Mouse (Mus musculus) liver, embryonic 11.5 days (tissue): Measurements from ENCODE around the gene Cdkal1. TPM values are rescaled to one million over a fixed set of nuclear protein-coding genes. Genes with fewer than 3 reads are reported as not detected.
A peak's percentile ranks its signal among the peaks of the same experiment; 100 is the strongest.

Experiments
- ATAC-seq: fragments of 200-750 bp; cut with Nextera tagmentation; replicated peaks from 2 replicates; pipeline ENCODE4 v1.8.0; 2017; ENCODE audit warnings: moderate number of reproducible peaks, mild to moderate bottlenecking, moderate TSS enrichment, moderate library complexity; ENCODE audit not compliant: low FRiP score
- DNase-seq: peaks from one replicate; pipeline ENCODE4 v3.0.0-alpha.2; 2017; ENCODE audit warnings: low spot score
- H3K27ac ChIP-seq: fragments of 300-500 bp; sonication (generic); 2 replicates; pipeline ENCODE4 v1.5.1; 2014; ENCODE audit warnings: mild to moderate bottlenecking, low read depth, low read length, control low read depth
- H3K27me3 ChIP-seq: fragments of 300-500 bp; sonication (generic); replicated peaks from 2 replicates; pipeline ENCODE4 v1.6.1; 2014; ENCODE audit warnings: low read length, mixed read lengths; ENCODE audit not compliant: control insufficient read depth, insufficient read depth
- H3K36me3 ChIP-seq: fragments of 300-500 bp; sonication (generic); 2 replicates; pipeline ENCODE4 v1.6.1; 2014; ENCODE audit warnings: mild to moderate bottlenecking, low read length, moderate library complexity, mixed read lengths; ENCODE audit not compliant: control insufficient read depth, insufficient read depth
- H3K4me1 ChIP-seq: fragments of 300-500 bp; sonication (generic); replicated peaks from 2 replicates; pipeline ENCODE4 v1.6.1; 2014; ENCODE audit warnings: low read length, mixed read lengths; ENCODE audit not compliant: control insufficient read depth, insufficient read depth
- H3K4me2 ChIP-seq: fragments of 300-500 bp; sonication (generic); 2 replicates; pipeline ENCODE4 v1.6.1; 2014; ENCODE audit warnings: mild to moderate bottlenecking, control low read depth, moderate library complexity
- H3K4me3 ChIP-seq: fragments of 300-500 bp; sonication (generic); 2 replicates; pipeline ENCODE4 v1.5.1; 2014; ENCODE audit warnings: low read depth, low read length, control low read depth
- H3K9ac ChIP-seq: fragments of 300-500 bp; sonication (generic); 2 replicates; pipeline ENCODE4 v1.6.1; 2014; ENCODE audit warnings: low read depth, low read length, control low read depth
- H3K9me3 ChIP-seq: fragments of 300-500 bp; sonication (generic); 2 replicates; pipeline ENCODE4 v1.6.1; 2016; ENCODE audit warnings: low read length, inconsistent platforms, mixed read lengths; ENCODE audit not compliant: control insufficient read depth
- WGBS: fragments of 180-500 bp; shearing (Covaris S2); extraction: QIAGEN DNeasy Blood & Tissue Kit; methylation state at CpG from one replicate; pipeline ENCODE4 v1.1.7; 2014; 5-methylcytosine and 5-hydroxymethylcytosine counted together
- polyA plus RNA-seq: library from polyadenylated mRNA; unstranded; fragments of >200 nt; fragmentation: Nextera tagmentation; extraction: Ambion mirVana; gene quantifications from 2 replicates; pipeline ENCODE4 v1.2.1, GENCODE M21; 2014

Cdkal1 gene
- polyA plus RNA-seq, 1 experiment from 2014 or later, result 26.3 TPM

DNA sequence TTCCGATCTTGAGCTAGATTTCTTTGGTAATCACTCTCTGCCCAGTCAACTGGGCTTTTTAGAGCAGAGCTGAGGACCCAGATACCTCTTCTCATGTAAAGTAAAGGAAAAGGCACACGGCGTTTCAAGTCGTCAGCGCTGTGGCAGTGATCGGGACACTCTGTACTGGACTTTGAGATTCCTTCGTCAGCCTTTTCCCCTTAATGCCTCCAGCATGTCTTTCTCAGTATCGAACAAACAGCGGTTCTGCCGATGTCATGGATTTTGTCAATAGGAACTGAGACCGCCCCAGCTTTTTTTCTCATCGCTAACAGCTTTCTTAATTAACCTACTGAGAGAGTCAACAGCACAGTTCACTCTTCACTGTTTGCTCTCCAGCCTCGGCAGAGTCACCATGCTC is 705.4 kb downstream of the Cdkal1 start:
- WGBS, result 80% methylated on average over 13 of the region's 13 CpGs
- H3K27me3 ChIP-seq, result no peaks in the 10 kb centered on the region
- no peak overlapping the region for H3K4me3 ChIP-seq
- no peak for ATAC-seq
- H3K36me3 ChIP-seq, result no peaks in the 10 kb centered on the region
- H3K4me1 ChIP-seq, result no peaks in the 10 kb centered on the region
- no peak overlapping the region for H3K27ac ChIP-seq
- no peaks in the 10 kb centered on the region for H3K9me3 ChIP-seq
- no peak overlapping the region for H3K9ac ChIP-seq
- no peak for DNase-seq
- peak overlapping the region; percentile 7; the same call in 1 of the 2 replicates for H3K4me2 ChIP-seq

DNA sequence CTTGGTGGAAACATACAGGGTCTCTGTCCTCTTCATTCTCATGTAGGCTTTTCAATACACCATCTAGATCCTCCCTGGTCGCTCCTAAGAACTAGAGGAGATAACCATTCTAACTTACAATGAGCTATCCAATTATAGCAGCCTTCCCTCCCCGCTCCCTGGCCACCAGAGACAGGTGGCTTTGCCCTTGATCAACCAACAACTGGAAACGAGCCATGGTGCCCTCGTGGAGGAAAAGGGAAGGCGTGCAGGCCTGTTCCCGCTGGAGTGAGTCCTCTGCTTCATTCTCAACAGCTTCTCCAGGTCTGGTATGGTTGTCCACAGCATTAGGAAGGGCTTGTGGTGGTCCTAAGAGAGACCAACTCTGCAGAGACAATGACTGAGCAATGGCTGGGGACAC is 706.1 kb downstream of the Cdkal1 start:
- no peaks in the 10 kb centered on the region for H3K4me1 ChIP-seq
- H3K36me3 ChIP-seq, result no peaks in the 10 kb centered on the region
- H3K27ac ChIP-seq, result no peak overlapping the region
- DNase-seq (no peak), ATAC-seq (no peak)
- no peak overlapping the region for H3K4me2 ChIP-seq
- H3K4me3 ChIP-seq, result no peak overlapping the region
- no peaks in the 10 kb centered on the region for H3K9me3 ChIP-seq
- H3K27me3 ChIP-seq, result no peaks in the 10 kb centered on the region
- H3K9ac ChIP-seq, result no peak overlapping the region
- 79% methylated on average over 6 of the region's 6 CpGs for WGBS

DNA sequence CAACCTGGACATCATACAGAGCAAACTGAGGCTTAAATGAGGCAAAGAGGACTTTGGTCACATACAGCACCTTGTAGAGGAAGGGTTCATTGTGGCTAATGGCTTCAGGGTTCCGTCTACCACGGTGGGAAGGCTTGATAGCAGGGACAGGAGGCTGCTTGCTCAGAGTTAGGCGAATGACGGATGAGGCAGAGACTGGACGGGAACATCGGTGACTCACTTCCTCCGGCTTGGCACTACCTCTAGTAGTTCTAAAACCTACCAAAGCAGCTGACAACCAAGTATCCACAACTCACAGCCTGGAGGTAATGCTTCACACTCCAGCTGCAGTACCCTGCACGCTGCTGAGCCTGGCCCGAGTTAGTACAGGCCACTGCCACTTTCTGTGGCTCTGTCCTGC is 706.9 kb downstream of the Cdkal1 start:
- Histone ChIP-seq H3K4me3 (no peak overlapping the region), H3K27ac (no peak overlapping the region), H3K4me2 (no peak overlapping the region), H3K9ac (no peak overlapping the region), H3K9me3 (no peaks in the 10 kb centered on the region), H3K36me3 (no peaks in the 10 kb centered on the region), H3K4me1 (no peaks in the 10 kb centered on the region), H3K27me3 (no peaks in the 10 kb centered on the region)
- 71% methylated on average over 9 of the region's 9 CpGs for WGBS
- DNase-seq (no peak), ATAC-seq (no peak)

Other genes with a start within 250 kb of the Cdkal1 start
- gene E2f3, start 130.4 kb upstream of the Cdkal1 start, polyA plus RNA-seq, result 13.5 and 13.7 TPM in 2 replicates